Comparison of ENCODE assay signal across 10 mouse cellular contexts in genomic region chr4:129261196-129261595, GRCm38 (mm10). TPM values are rescaled to one million over a fixed set of nuclear protein-coding genes. Genes with fewer than 3 reads are reported as not detected.
DNase-seq lines count a peak whose midpoint lies in the region; ATAC-seq and TF ChIP-seq lines count a peak whose summit lies in the region.
"Had no signal": no experiment of that assay in that cellular context is flagged by ENCODE, and none has a peak within 500 bp of the region (broad histone marks: within the 10 kb centered on the region; RNA-seq: fewer than 3 reads in every experiment).

Gene C77080 (minus strand): TSS chr4:129261404.

- H3K9me3 ChIP-seq in hindbrain, embryonic 12.5 days (replicated peaks): no peaks in the 10 kb centered on the region
- no peaks in the 10 kb centered on the region for H3K9me3 ChIP-seq in hindbrain, embryonic 14.5 days (ENCODE audit: control insufficient read depth, low read length)
- no peaks in the 10 kb centered on the region for H3K9me3 ChIP-seq in neural tube, embryonic 12.5 days
- no peaks in the 10 kb centered on the region for H3K9me3 ChIP-seq in neural tube, embryonic 15.5 days (replicated peaks)
- no peaks in the 10 kb centered on the region for H3K9me3 ChIP-seq in embryonic facial prominence, embryonic 15.5 days (replicated peaks)
- no peaks in the 10 kb centered on the region for H3K9me3 ChIP-seq in stomach, postnatal 0 days (ENCODE audit: control insufficient read depth, low read length)

- TF ChIP-seq CTCF in stomach, postnatal 0 days (IDR thresholded peaks at IDR 0.05; ENCODE audit: low read depth): no peak

- H3K4me2 ChIP-seq in hindbrain, embryonic 12.5 days (replicated peaks): no peak within 1 kb of the TSS
- H3K4me2 ChIP-seq in hindbrain, embryonic 14.5 days (replicated peaks): no peak within 1 kb of the TSS
- 0 out of 2 replicates have a peak within 1 kb of the TSS, but pooled peaks have one; percentile 4 for H3K4me2 ChIP-seq in neural tube, embryonic 12.5 days (replicated peaks)
- no peak within 1 kb of the TSS for H3K4me2 ChIP-seq in neural tube, embryonic 15.5 days
- no peak within 1 kb of the TSS for H3K4me2 ChIP-seq in embryonic facial prominence, embryonic 15.5 days (replicated peaks)
- H3K4me2 ChIP-seq in stomach, postnatal 0 days (replicated peaks; ENCODE audit: low read depth): no peak within 1 kb of the TSS

- no peak for DNase-seq in hindbrain, embryonic 14.5 days (ENCODE audit: low spot score)
- no peak for DNase-seq in stomach, postnatal 0 days (ENCODE audit: low spot score)
- no peak for DNase-seq in lung, postnatal 4 days
- DNase-seq in gastrocnemius, adult 18-20 months (ENCODE audit: low spot score): no peak
- DNase-seq: cerebellum, postnatal 36 days; layer of hippocampus, postnatal 36 days had no signal

- WGBS in hindbrain, embryonic 12.5 days: 13% methylated on average over 2 of the region's 4 CpGs
- 19% methylated on average over 2 of the region's 4 CpGs for WGBS in hindbrain, embryonic 14.5 days
- 22% methylated on average over 2 of the region's 4 CpGs for WGBS in neural tube, embryonic 12.5 days
- 23% methylated on average over 2 of the region's 4 CpGs for WGBS in neural tube, embryonic 15.5 days
- 7% methylated on average over 3 of the region's 4 CpGs for WGBS in embryonic facial prominence, embryonic 15.5 days
- WGBS in stomach, postnatal 0 days: 25% methylated on average over 1 of the region's 4 CpGs

- peak within 1 kb of the TSS; percentile 25; the same call in 1 of the 2 replicates for H3K9ac ChIP-seq in hindbrain, embryonic 12.5 days
- H3K9ac ChIP-seq in hindbrain, embryonic 14.5 days: no peak within 1 kb of the TSS; the same call in 1 of the 2 replicates
- H3K9ac ChIP-seq in neural tube, embryonic 12.5 days: no peak within 1 kb of the TSS
- no peak within 1 kb of the TSS for H3K9ac ChIP-seq in neural tube, embryonic 15.5 days (replicated peaks)
- no peak within 1 kb of the TSS for H3K9ac ChIP-seq in embryonic facial prominence, embryonic 15.5 days
- no peak within 1 kb of the TSS for H3K9ac ChIP-seq in stomach, postnatal 0 days (ENCODE audit: low read length)

- ATAC-seq in hindbrain, embryonic 12.5 days (ENCODE audit: low FRiP score): no peak
- ATAC-seq in hindbrain, embryonic 14.5 days (ENCODE audit: low FRiP score): no peak
- no peak for ATAC-seq in neural tube, embryonic 12.5 days (ENCODE audit: low FRiP score, low read depth)
- ATAC-seq in neural tube, embryonic 15.5 days (ENCODE audit: low FRiP score): no peak
- no peak for ATAC-seq in embryonic facial prominence, embryonic 15.5 days (ENCODE audit: insufficient number of reproducible peaks, low FRiP score, low TSS enrichment, low read depth)
- ATAC-seq in stomach, postnatal 0 days (ENCODE audit: low FRiP score, low TSS enrichment): peak; percentile 16; the same call in 1 of the 2 replicates

- no peak within 1 kb of the TSS for H3K4me3 ChIP-seq in hindbrain, embryonic 12.5 days
- H3K4me3 ChIP-seq in hindbrain, embryonic 14.5 days (replicated peaks; ENCODE audit: low read length): no peak within 1 kb of the TSS
- H3K4me3 ChIP-seq in neural tube, embryonic 12.5 days: no peak within 1 kb of the TSS
- no peak within 1 kb of the TSS for H3K4me3 ChIP-seq in neural tube, embryonic 15.5 days (replicated peaks)
- no peak within 1 kb of the TSS for H3K4me3 ChIP-seq in embryonic facial prominence, embryonic 15.5 days (replicated peaks)
- H3K4me3 ChIP-seq in stomach, postnatal 0 days (ENCODE audit: low read depth, low read length): no peak within 1 kb of the TSS

- no peaks in the 10 kb centered on the region for H3K36me3 ChIP-seq in hindbrain, embryonic 12.5 days
- no peaks in the 10 kb centered on the region for H3K36me3 ChIP-seq in hindbrain, embryonic 14.5 days (replicated peaks; ENCODE audit: control insufficient read depth, insufficient read depth)
- no peaks in the 10 kb centered on the region for H3K36me3 ChIP-seq in neural tube, embryonic 12.5 days
- no peaks in the 10 kb centered on the region for H3K36me3 ChIP-seq in neural tube, embryonic 15.5 days
- no peaks in the 10 kb centered on the region for H3K36me3 ChIP-seq in embryonic facial prominence, embryonic 15.5 days
- H3K36me3 ChIP-seq in stomach, postnatal 0 days (ENCODE audit: control insufficient read depth, insufficient read depth, low read length): no peaks in the 10 kb centered on the region

- no peaks in the 10 kb centered on the region for H3K27me3 ChIP-seq in hindbrain, embryonic 12.5 days
- H3K27me3 ChIP-seq in hindbrain, embryonic 14.5 days (ENCODE audit: control insufficient read depth, insufficient read depth, low read length): no peaks in the 10 kb centered on the region
- H3K27me3 ChIP-seq in neural tube, embryonic 12.5 days (replicated peaks): no peaks in the 10 kb centered on the region
- H3K27me3 ChIP-seq in neural tube, embryonic 15.5 days (replicated peaks): no peaks in the 10 kb centered on the region
- no peaks in the 10 kb centered on the region for H3K27me3 ChIP-seq in embryonic facial prominence, embryonic 15.5 days
- no peaks in the 10 kb centered on the region for H3K27me3 ChIP-seq in stomach, postnatal 0 days (ENCODE audit: control insufficient read depth, insufficient read depth, low read length)

- H3K27ac ChIP-seq in hindbrain, embryonic 12.5 days: peak within 1 kb of the TSS; percentile 31
- H3K27ac ChIP-seq in hindbrain, embryonic 14.5 days: no peak within 1 kb of the TSS
- H3K27ac ChIP-seq in neural tube, embryonic 12.5 days: no peak within 1 kb of the TSS
- H3K27ac ChIP-seq in neural tube, embryonic 15.5 days (replicated peaks): no peak within 1 kb of the TSS
- H3K27ac ChIP-seq in embryonic facial prominence, embryonic 15.5 days (replicated peaks): 0 out of 2 replicates have a peak within 1 kb of the TSS, but pooled peaks have one; percentile 7
- peak within 1 kb of the TSS; percentile 78 for H3K27ac ChIP-seq in stomach, postnatal 0 days (replicated peaks)

- TF ChIP-seq EP300 in stomach, postnatal 0 days (optimal IDR thresholded peaks at IDR 0.05): no peak

- peaks cover 33% of the 10 kb centered on the region for H3K4me1 ChIP-seq in hindbrain, embryonic 12.5 days
- peaks cover 16% of the 10 kb centered on the region for H3K4me1 ChIP-seq in hindbrain, embryonic 14.5 days (replicated peaks; ENCODE audit: control insufficient read depth, insufficient read depth, low read length)
- H3K4me1 ChIP-seq in neural tube, embryonic 12.5 days: peaks cover 19% of the 10 kb centered on the region
- H3K4me1 ChIP-seq in neural tube, embryonic 15.5 days: peaks cover 12% of the 10 kb centered on the region
- peaks cover 22% of the 10 kb centered on the region for H3K4me1 ChIP-seq in embryonic facial prominence, embryonic 15.5 days
- peaks cover 8% of the 10 kb centered on the region; the same call in 1 of the 2 replicates for H3K4me1 ChIP-seq in stomach, postnatal 0 days (replicated peaks; ENCODE audit: control insufficient read depth, insufficient read depth)

RNA-seq across cellular contexts. Expression of gene C77080, which starts in this region (rescaled TPM):
- polyA plus RNA-seq in hindbrain, embryonic 12.5 days (2016; fragmentation: Nextera tagmentation; extraction: Ambion mirVana): 6.0 and 6.4 TPM in 2 replicates
- polyA plus RNA-seq in hindbrain, embryonic 14.5 days (2014; fragmentation: Nextera tagmentation; extraction: Ambion mirVana): 5.8 and 7.0 TPM in 2 replicates
- 4.0 and 4.6 TPM in 2 replicates for polyA plus RNA-seq in neural tube, embryonic 12.5 days (2016; fragmentation: Nextera tagmentation; extraction: Ambion mirVana)
- 6.0 and 6.9 TPM in 2 replicates for polyA plus RNA-seq in neural tube, embryonic 15.5 days (2015; fragmentation: Nextera tagmentation; extraction: Ambion mirVana)
- polyA plus RNA-seq in embryonic facial prominence, embryonic 15.5 days (2015; fragmentation: Nextera tagmentation; extraction: Ambion mirVana): 8.9 and 10.0 TPM in 2 replicates
- 9.6 and 10.3 TPM in 2 replicates for polyA plus RNA-seq in stomach, postnatal 0 days (2015; fragmentation: Nextera tagmentation; extraction: Ambion mirVana)
- 1 to 10 TPM; 1.4 to 1.8 TPM for total RNA-seq in gastrocnemius, adult 18-20 months (2021)

Comparison
In these comparisons a context has a peak if more than half of its experiments do, and no peak if none do; other contexts are left out.
1. H3K27ac ChIP-seq: peak in hindbrain, embryonic 12.5 days (single experiment), embryonic facial prominence, embryonic 15.5 days (single experiment) and stomach, postnatal 0 days (single experiment); none in hindbrain, embryonic 14.5 days (single experiment), neural tube, embryonic 12.5 days (single experiment) and neural tube, embryonic 15.5 days (single experiment).